Mouse (Mus musculus) MEL (cell line): ENCODE results near the gene Prkd2. TPM values are rescaled to one million over a fixed set of nuclear protein-coding genes. Genes with fewer than 3 reads are reported as not detected.
A peak's percentile ranks its signal among the peaks of the same experiment; 100 is the strongest.

Experiments used
- DNase-seq: peaks from one replicate; pipeline ENCODE4 v3.0.0; 2011; ENCODE audit warnings: low read depth, low spot score
- H3K27ac ChIP-seq: 2 replicates; pipeline ENCODE4 v1.5.1; 2012; ENCODE audit warnings: low read depth, mild to moderate bottlenecking, control low read depth, low read length, moderate library complexity; ENCODE audit not compliant: control insufficient read depth
- H3K27me3 ChIP-seq, 2 experiments: fragments of 150-350 bp in 1 of 2; sonication (generic) in 1 of 2; 2 replicates each; pipeline ENCODE4 v1.6.1; 2012; ENCODE audit warnings: low read length in 2 of 2, mild to moderate bottlenecking in 2 of 2, improper control_type of control experiment in 1 of 2, moderate library complexity in 1 of 2; ENCODE audit not compliant: insufficient read depth in 2 of 2, control insufficient read depth in 1 of 2
- H3K36me3 ChIP-seq, 2 experiments: 2 replicates each; pipeline ENCODE4 v1.6.1; 2012 to 2014; ENCODE audit warnings: low read length in 2 of 2, improper control_type of control experiment in 1 of 2, inconsistent platforms in 1 of 2, mild to moderate bottlenecking in 1 of 2; ENCODE audit not compliant: insufficient read depth in 2 of 2, control insufficient read depth in 1 of 2
- H3K4me1 ChIP-seq, 2 experiments: fragments of 150-350 bp in 1 of 2; sonication (generic) in 1 of 2; 2 replicates each; pipeline ENCODE4 v1.6.1; 2012; ENCODE audit warnings: low read length in 2 of 2, improper control_type of control experiment in 1 of 2, mild to moderate bottlenecking in 1 of 2; ENCODE audit not compliant: insufficient read depth in 2 of 2, control insufficient read depth in 1 of 2
- H3K4me3 ChIP-seq, 2 experiments: fragments of 150-350 bp in 1 of 2; sonication (generic) in 1 of 2; 2 replicates each; pipeline ENCODE4 v1.5.1; 2012; ENCODE audit warnings: low read depth in 2 of 2, low read length in 2 of 2, mild to moderate bottlenecking in 2 of 2, moderate library complexity in 2 of 2, control low read depth in 1 of 2, improper control_type of control experiment in 1 of 2; ENCODE audit not compliant: control insufficient read depth in 1 of 2, insufficient read depth in 1 of 2
- H3K79me2 ChIP-seq: 2 replicates; pipeline ENCODE4 v1.6.1; 2012; ENCODE audit warnings: mild to moderate bottlenecking, low read length, moderate library complexity; ENCODE audit not compliant: control insufficient read depth, poor library complexity, insufficient read depth
- H3K9ac ChIP-seq: 2 replicates; pipeline ENCODE4 v1.6.1; 2012; ENCODE audit warnings: low read depth, mild to moderate bottlenecking, control low read depth, low read length, moderate library complexity; ENCODE audit not compliant: control insufficient read depth, poor library complexity, severe bottlenecking
- H3K9me3 ChIP-seq: fragments of 150-350 bp; sonication (generic); replicated peaks from 2 replicates; pipeline ENCODE4 v1.6.1; 2012; ENCODE audit warnings: mild to moderate bottlenecking, low read length, improper control_type of control experiment, moderate library complexity; ENCODE audit not compliant: insufficient read depth
- CHD2 ChIP-seq: IDR thresholded peaks from 2 replicates; pipeline ENCODE4 v1.6.1; 2011; ENCODE audit warnings: low read length, improper control_type of control experiment
- CTCF ChIP-seq, 3 experiments: IDR thresholded peaks in 2 of 3; conservative IDR thresholded peaks in 1 of 3; 2 replicates each; pipeline ENCODE4 v1.5.1; 2011 to 2012; ENCODE audit warnings: low read length in 3 of 3, low read depth in 2 of 3, mild to moderate bottlenecking in 2 of 3, improper control_type of control experiment in 1 of 3, inconsistent platforms in 1 of 3, mixed read lengths in 1 of 3, moderate library complexity in 1 of 3; ENCODE audit not compliant: control insufficient read depth in 1 of 3, insufficient read depth in 1 of 3, poor library complexity in 1 of 3, severe bottlenecking in 1 of 3
- ETS1 ChIP-seq: IDR thresholded peaks from 2 replicates; pipeline ENCODE4 v1.6.1; 2012; ENCODE audit warnings: low read depth, mild to moderate bottlenecking, inconsistent platforms, low read length, improper control_type of control experiment, moderate library complexity
- GATA1 ChIP-seq: IDR thresholded peaks from 2 replicates; pipeline ENCODE4 v1.6.1; 2011; ENCODE audit warnings: low read depth, low read length, improper control_type of control experiment
- JUND ChIP-seq: IDR thresholded peaks from 2 replicates; pipeline ENCODE4 v1.6.1; 2011; ENCODE audit warnings: low read depth, mild to moderate bottlenecking, improper control_type of control experiment, low read length
- MAZ ChIP-seq: IDR thresholded peaks from 2 replicates; pipeline ENCODE4 v1.6.1; 2012; ENCODE audit warnings: low read depth, mild to moderate bottlenecking, inconsistent platforms, low read length, improper control_type of control experiment
- MYC ChIP-seq: IDR thresholded peaks from 2 replicates; pipeline ENCODE4 v1.6.1; 2011; ENCODE audit warnings: low read depth, mild to moderate bottlenecking, low read length, improper control_type of control experiment, moderate library complexity
- POLR2AphosphoS2 ChIP-seq: IDR thresholded peaks from 2 replicates; pipeline ENCODE4 v1.6.1; 2011; ENCODE audit warnings: low read length, improper control_type of control experiment
- POLR2AphosphoS5 ChIP-seq: IDR thresholded peaks from 2 replicates; pipeline ENCODE4 v1.6.1; 2012; ENCODE audit warnings: low read depth, borderline replicate concordance, mild to moderate bottlenecking, inconsistent platforms, low read length, moderate library complexity, mixed read lengths
- SIN3A ChIP-seq: IDR thresholded peaks from 2 replicates; pipeline ENCODE4 v1.6.1; 2012; ENCODE audit warnings: low read length, improper control_type of control experiment, inconsistent platforms
- TAL1 ChIP-seq: IDR thresholded peaks from 2 replicates; pipeline ENCODE4 v1.6.1; 2012; ENCODE audit warnings: mild to moderate bottlenecking, inconsistent platforms, low read length, moderate library complexity, mixed read lengths
- polyA plus RNA-seq, 2 experiments: library from polyadenylated mRNA; stranded (reverse) in 1 of 2; unstranded in 1 of 2; fragments of >175 nt in 1 of 2; fragments of >200 nt in 1 of 2; gene quantifications; 2 replicates each; pipeline versions ENCODE4 v1.2.1 to v1.2.4; 2012; ENCODE audit warnings: low replicate concordance in 2 of 2, low read depth in 1 of 2; ENCODE audit not compliant: insufficient read length in 2 of 2, insufficient read depth in 1 of 2, missing spikeins in 1 of 2
- total RNA-seq: library from RNA; depleted of rRNA; stranded (reverse); fragments of 300-350 nt; gene quantifications from 2 replicates; pipeline ENCODE4 v1.2.3, GENCODE M21; 2012

Gene Prkd2
- total and polyA plus RNA-seq, 3 experiments = 2.9 to 8.7 TPM; not detected in 1

GRCm38 (mm10) chr7:16841561-16842560 is 841 bp upstream of the Prkd2 start:
- peak overlapping the region; percentile 72 to 100; a peak in 3 of 4 replicates for H3K4me3 ChIP-seq
- no peaks in the 10 kb centered on the region for H3K9me3 ChIP-seq
- 0 out of 4 replicates have a peak, but pooled peaks cover 0 to 2% of the 10 kb centered on the region in 2 experiments for H3K36me3 ChIP-seq
- peaks cover 5% of the 10 kb centered on the region; the same call in 1 of the 2 replicates for H3K79me2 ChIP-seq
- H3K27me3 ChIP-seq = no peaks in the 10 kb centered on the region
- H3K4me1 ChIP-seq = peaks cover 0 to 5% of the 10 kb centered on the region in 2 experiments; a peak in 3 of 4 replicates
- H3K9ac ChIP-seq = peak overlapping the region; percentile 80
- TF ChIP-seq JUND = no peak
- no peak for TF ChIP-seq CTCF (IDR thresholded peaks at IDR 0.05 in 2 of 3, conservative IDR thresholded peaks at IDR 0.05 in 1 of 3; ENCODE audit: control insufficient read depth in 1 of 3, insufficient read depth in 1 of 3, low read depth in 2 of 3, low read length in 3 of 3, poor library complexity in 1 of 3, severe bottlenecking in 1 of 3)
- TF ChIP-seq ETS1 = no peak
- no peak for TF ChIP-seq POLR2AphosphoS2
- no peak for TF ChIP-seq GATA1
- no peak for TF ChIP-seq CHD2
- TF ChIP-seq MAZ = no peak
- no peak for TF ChIP-seq MYC
- no peak for TF ChIP-seq POLR2AphosphoS5
- DNase-seq = no peak
- H3K27ac ChIP-seq = peak overlapping the region; percentile 25; the same call in 1 of the 2 replicates

- Histone ChIP-seq H3K79me2 (peaks cover 5% of the 10 kb centered on the region; the same call in 1 of the 2 replicates), H3K4me3 (peak overlapping the region; percentile 72 to 100), H3K27ac (peak overlapping the region; percentile 48), H3K9ac (peak overlapping the region; percentile 81), H3K9me3 (no peaks in the 10 kb centered on the region)
- DNase-seq = peak; percentile 49
- TF ChIP-seq TAL1 (no peak), ETS1 (0 out of 2 replicates have a peak, but pooled peaks have one; percentile 8), SIN3A (0 out of 2 replicates have a peak, but pooled peaks have one; percentile 0)
- TF ChIP-seq, all 39 proteins: peak for 2
- H3K4me1 ChIP-seq = peaks cover 0 to 5% of the 10 kb centered on the region in 2 experiments; a peak in 3 of 4 replicates
- H3K36me3 ChIP-seq = 0 out of 4 replicates have a peak, but pooled peaks cover 0 to 2% of the 10 kb centered on the region in 2 experiments
- no peaks in the 10 kb centered on the region for H3K27me3 ChIP-seq
These were observed 904 bp downstream of the Prkd2 start for GRCm38 (mm10) chr7:16843441-16844171.
